Mouse (Mus musculus): ENCODE results near the gene Gm13287.
A peak's percentile ranks its signal among the peaks of the same experiment; 100 is the strongest.
"Not testable (repeated sequence)": the region's sequence is repeated elsewhere in the genome, so short reads cannot be mapped to it uniquely, and the experiment has no call there.

The Gm13287 gene

DNA sequence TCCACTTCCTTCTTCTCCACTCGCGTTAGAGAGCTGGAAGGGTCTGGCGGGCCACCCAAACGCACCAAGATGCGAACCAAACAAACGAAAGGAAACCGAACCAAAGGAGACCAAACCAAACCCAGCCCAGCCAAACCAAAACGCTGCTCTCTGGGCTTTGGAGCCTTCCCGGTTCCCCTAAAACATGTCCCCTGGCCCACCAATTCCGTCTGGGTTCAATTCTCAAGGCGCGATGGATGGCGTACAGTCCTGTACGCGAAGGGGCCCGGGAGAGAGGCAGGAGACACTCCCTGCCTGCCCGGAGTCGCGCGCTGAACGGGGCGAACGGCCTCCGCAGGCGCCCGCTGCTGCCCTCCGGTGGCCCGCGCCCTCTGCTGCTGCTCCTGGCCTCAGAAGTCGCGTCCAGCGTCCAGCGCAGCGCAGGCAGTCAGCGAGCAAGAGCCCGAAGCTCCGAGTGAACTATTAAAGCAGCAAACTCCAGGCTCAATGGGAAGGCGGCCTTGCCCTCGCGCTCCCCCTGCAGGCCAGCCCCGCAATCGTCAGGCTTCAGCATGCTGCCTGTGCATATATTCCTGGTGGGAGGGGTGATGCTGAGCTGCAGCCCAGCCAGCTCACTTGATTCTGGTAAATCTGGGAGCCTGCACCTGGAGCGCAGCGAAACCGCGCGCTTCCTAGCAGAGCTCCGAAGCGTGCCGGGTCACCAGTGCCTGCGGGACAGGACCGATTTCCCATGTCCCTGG lies 8.9 kb upstream of the Gm13287 start, which contains the start of gene Gm13275:
Gene Gm13275, plus strand, starts transcription at position 552 of the 740 bp plus-strand sequence.
- DNase-seq (ENCODE audit: extremely low read depth, insufficient read length, low spot score) = not testable (repeated sequence)

DNA sequence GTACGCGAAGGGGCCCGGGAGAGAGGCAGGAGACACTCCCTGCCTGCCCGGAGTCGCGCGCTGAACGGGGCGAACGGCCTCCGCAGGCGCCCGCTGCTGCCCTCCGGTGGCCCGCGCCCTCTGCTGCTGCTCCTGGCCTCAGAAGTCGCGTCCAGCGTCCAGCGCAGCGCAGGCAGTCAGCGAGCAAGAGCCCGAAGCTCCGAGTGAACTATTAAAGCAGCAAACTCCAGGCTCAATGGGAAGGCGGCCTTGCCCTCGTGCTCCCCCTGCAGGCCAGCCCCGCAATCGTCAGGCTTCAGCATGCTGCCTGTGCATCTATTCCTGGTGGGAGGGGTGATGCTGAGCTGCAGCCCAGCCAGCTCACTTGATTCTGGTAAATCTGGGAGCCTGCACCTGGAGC lies 6.0 kb upstream of the Gm13287 start, which contains the start of gene Gm13279:
Gene Gm13279, plus strand, starts transcription at position 301 of the 400 bp plus-strand sequence.
- DNase-seq (ENCODE audit: extremely low read depth, insufficient read length, low spot score) = not testable (repeated sequence)

DNA sequence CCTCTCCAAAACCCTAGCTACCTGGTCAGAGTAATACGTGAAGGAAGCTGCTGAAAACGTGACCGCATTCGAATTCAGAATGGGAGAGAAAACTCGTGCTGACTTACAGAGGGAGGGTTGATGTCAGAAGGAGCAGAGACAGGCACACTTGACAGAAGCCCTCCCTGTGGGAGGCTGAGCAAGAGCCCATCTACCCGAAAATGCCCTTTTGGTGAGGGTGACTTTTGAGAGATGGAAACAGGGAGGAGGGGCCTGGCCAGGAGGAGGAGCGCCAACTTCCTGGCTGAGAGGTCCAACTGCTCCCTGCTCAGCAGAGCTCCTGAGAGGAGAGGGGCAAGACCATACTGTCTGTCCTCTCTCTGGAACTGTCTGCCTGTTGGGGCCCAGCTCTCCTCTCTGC lies 3.7 kb upstream of the Gm13287 start, which contains the start of gene Gm13285:
Gene Gm13285, plus strand, starts transcription at position 301 of the 400 bp plus-strand sequence.
- DNase-seq (ENCODE audit: extremely low read depth, insufficient read length, low spot score) = not testable (repeated sequence)

DNA sequence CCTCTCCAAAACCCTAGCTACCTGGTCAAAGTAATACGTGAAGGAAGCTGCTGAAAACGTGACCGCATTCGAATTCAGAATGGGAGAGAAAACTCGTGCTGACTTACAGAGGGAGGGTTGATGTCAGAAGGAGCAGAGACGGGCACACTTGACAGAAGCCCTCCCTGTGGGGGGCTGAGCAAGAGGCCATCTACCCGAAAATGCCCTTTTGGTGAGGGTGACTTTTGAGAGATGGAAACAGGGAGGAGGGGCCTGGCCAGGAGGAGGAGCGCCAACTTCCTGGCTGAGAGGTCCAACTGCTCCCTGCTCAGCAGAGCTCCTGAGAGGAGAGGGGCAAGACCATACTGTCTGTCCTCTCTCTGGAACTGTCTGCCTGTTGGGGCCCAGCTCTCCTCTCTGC lies 2.2 kb downstream of the Gm13287 start, which contains the start of gene Gm13288:
Gene Gm13288, plus strand, starts transcription at position 301 of the 400 bp plus-strand sequence.
- not testable (repeated sequence) for DNase-seq (ENCODE audit: extremely low read depth, insufficient read length, low spot score)

DNA sequence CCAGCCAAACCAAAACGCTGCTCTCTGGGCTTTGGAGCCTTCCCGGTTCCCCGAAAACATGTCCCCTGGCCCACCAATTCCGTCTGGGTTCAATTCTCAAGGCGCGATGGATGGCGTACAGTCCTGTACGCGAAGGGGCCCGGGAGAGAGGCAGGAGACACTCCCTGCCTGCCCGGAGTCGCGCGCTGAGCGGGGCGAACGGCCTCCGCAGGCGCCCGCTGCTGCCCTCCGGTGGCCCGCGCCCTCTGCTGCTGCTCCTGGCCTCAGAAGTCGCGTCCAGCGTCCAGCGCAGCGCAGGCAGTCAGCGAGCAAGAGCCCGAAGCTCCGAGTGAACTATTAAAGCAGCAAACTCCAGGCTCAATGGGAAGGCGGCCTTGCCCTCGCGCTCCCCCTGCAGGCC lies 2.7 kb downstream of the Gm13287 start:
- not testable (repeated sequence) for DNase-seq (ENCODE audit: extremely low read depth, insufficient read length, low spot score)

DNA sequence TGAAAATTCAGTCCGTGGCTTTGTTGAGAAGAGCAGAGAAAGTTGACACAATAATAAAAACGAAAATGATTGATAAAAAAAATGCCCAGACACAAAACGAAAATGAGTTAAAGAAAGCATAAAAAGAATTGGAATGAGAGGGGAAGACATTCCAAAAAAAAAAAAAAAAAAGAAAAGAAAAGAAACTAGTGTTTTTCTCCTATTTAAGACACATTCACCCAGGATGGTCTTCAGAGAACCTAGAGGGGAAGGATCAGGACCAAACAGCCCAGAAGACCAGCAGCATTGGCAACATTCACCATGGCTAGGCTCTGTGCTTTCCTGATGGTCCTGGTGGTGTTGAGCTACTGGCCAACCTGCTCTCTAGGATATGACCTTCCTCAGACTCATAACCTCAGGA lies 12.9 kb downstream of the Gm13287 start, which contains the start of gene Ifna7:
Gene Ifna7, plus strand, starts transcription at position 301 of the 400 bp plus-strand sequence.
- DNase-seq (ENCODE audit: extremely low read depth, insufficient read length, low spot score) = no peak

DNA sequence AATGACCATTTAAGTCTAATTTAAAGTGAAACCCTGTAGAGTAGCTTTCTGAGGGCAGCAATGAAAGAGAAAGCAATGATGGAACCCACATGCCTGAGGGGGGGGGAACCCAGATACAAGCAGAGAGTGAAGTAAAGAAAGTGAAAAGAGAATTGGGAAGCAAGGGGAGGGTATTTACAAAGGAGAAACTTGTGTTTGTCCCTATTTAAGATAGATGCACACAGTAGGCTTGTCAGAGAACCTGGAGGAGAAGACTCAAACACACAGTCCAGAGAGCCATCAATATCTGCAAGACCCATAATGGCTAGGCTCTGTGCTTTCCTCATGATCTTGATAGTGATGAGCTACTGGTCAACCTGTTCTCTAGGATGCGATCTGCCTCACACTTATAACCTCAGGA lies 16.6 kb downstream of the Gm13287 start, which contains the start of gene Ifna11:
Gene Ifna11, plus strand, starts transcription at position 301 of the 400 bp plus-strand sequence.
- DNase-seq (ENCODE audit: extremely low read depth, insufficient read length, low spot score) = no peak

DNA sequence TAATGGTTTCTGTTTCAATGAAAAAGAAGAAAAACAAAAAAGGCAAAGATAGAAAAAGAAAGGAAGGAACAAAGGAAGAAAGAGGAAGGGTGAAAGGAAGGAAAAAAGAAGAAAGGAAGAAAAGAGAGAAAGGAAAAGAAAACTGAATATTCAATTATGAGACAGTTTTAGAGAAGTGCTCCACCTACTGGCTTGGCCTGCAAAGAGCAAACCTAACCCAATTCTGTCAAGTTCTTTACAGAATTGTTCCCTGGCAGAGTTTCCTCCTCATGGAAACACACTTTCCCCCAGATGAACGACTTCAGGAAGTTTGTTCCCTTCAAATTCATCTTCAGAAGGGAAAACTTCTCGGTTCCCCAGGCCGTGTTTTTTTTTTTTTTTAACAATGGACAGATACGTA lies 19.9 kb downstream of the Gm13287 start:
- DNase-seq (ENCODE audit: extremely low read depth, insufficient read length, low spot score) = no peak

DNA sequence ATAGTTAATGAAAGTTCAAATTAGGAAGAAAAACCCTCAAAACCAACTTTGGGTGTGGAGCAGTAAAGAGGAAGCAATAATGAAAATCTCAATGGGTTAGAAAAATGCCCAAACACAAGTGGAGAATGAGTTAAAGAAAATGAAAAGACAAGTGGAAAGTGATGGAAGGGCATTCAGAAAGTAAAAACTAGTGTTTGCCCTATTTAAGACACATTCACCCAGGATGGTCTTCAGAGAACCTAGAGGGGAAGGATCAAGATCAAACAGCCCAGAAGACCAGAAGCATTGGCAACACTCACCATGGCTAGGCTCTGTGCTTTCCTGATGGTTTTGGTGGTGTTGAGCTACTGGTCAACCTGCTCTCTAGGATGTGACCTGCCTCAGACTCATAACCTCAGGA lies 24.1 kb downstream of the Gm13287 start, which contains the start of gene Ifna6:
Gene Ifna6, plus strand, starts transcription at position 301 of the 400 bp plus-strand sequence.
- DNase-seq (ENCODE audit: extremely low read depth, insufficient read length, low spot score) = not testable (repeated sequence)

DNA sequence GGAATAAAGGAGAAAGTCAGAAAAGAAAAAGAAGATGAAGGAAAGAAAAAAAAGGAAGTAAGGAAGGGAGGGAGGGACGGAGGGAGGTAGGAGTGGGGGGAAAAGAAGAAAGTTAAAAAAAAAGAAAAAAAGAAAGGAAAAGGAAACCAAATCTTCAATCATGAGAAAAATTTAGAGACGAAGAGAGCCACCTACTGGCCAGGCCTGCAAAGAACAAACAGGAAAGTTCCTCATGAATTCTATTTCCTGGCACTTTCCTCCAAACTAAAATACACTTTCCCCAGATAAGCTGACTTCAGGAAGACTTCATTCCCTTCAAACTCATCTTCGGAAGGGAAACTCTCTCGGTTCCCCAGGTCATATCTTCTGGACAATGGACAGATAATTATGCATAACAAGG lies 27.5 kb downstream of the Gm13287 start:
- DNase-seq (ENCODE audit: extremely low read depth, insufficient read length, low spot score) = no peak

DNA sequence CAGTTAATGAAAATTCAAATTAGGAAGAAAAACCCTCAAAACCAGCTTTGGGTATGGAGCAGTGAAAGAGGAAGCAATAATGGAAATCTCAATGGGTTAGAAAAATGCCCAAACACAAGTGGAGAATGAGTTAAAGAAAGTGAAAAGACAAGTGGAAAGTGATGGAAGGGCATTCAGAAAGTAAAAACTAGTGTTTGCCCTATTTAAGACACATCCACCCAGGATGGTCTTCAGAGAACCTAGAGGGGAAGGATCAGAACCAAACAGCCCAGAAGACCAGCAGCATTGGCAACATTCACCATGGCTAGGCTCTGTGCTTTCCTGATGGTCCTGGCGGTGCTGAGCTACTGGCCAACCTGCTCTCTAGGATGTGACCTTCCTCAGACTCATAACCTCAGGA lies 32.2 kb downstream of the Gm13287 start, which contains the start of gene Ifna5:
Gene Ifna5, plus strand, starts transcription at position 301 of the 400 bp plus-strand sequence.
- DNase-seq (ENCODE audit: extremely low read depth, insufficient read length, low spot score) = not testable (repeated sequence)

DNA sequence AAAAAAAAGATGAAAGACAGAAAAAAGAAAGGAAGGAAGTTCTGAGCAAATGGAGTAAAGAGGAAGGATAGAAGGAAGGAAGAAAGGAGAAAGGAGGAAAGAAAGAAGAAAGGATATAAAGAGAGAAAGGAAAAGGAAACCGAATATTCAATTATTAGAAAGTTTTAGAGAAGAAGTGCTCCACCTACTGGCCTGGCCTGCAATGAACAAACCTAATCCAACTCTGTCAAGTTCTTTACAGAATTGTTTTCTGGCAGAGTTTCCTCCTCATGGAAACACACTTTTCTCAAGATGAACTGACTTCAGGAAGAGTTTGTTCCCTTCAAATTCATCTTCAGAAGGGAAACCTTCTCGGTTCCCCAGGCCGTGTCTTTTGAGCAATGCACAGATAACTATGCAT lies 35.8 kb downstream of the Gm13287 start:
- no peak for DNase-seq (ENCODE audit: extremely low read depth, insufficient read length, low spot score)

DNA sequence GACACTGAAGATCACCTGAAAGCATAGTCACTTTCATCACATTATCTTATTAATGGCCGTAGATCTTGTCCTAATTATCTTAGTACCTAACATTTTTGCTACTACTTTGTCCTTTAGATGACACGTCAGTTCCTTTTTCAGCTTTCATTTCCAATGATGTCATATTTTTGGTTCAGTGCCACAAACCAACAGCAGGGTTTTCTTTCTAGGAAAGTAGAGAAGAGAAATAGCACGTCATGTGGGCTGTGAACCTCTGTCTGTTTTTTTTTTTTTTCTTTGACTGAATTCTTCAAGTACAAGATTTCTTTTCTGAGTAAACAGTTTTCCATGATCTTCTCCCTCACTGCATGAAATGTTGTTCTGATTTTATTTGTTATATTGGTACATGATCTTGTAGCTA lies 37.0 kb downstream of the Gm13287 start:
- DNase-seq (ENCODE audit: extremely low read depth, insufficient read length, low spot score) = no peak

DNA sequence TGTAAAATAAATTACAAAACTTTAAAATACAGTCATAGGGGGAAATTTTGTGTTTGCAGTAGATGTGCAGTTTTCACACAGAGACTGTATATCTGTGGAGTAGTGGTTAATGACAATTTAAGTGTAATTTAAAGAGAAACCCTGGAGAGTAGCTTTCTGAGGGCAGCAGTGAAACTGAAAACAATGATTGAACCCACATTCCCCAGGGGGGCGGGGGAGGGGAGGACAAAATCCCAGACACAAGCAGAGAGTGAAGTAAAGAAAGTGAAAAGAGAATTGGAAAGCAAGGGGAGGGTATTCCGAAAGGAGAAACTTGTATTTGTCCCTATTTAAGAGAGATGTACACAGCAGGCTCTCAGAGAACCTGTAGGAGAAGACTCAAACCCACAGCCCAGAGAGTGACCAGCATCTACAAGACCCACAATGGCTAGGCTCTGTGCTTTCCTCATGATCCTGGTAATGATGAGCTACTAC lies 38.4 kb downstream of the Gm13287 start, which contains the start of gene Ifna4:
Gene Ifna4, plus strand, starts transcription at position 424 of the 474 bp plus-strand sequence.
- no peak for DNase-seq (ENCODE audit: extremely low read depth, insufficient read length, low spot score)

DNA sequence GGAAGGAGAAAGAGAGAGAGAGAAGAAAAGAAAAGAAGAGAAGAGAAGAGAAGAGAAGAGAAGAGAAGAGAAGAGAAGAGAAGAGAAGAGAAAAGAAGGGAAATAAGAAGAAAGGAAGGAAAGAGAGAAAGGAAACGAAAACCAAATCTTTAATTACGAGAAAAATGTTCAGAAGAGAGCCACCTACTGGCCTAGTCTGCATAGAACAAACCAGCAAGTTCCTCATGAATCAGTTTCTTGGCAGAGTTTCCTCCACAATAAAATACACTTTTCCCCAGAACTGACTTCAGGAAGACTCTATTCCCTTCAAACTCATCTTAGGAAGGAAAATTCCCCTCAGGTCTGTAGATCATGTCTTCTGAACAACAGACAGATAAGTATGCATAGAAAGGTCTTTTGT lies 42.3 kb downstream of the Gm13287 start:
- DNase-seq (ENCODE audit: extremely low read depth, insufficient read length, low spot score) = peak; percentile 9

DNA sequence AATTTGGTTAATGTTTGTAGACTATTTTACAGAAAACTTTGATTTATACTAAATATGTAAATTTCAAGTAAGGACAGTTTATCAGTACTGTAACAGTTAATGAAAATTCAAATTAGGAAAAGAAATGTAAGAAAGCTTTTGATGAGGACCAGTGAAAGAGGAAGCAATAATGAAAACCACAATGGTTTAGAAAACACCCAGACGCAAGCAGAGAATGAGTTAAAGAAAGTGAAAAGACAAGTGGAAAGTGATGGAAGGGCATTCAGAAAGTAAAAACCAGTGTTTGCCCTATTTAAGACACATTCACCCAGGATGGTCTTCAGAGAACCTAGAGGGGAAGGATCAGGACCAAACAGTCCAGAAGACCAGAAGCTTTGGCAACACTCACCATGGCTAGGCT lies 46.6 kb downstream of the Gm13287 start, which contains the start of gene Ifna1:
Gene Ifna1, plus strand, starts transcription at position 390 of the 400 bp plus-strand sequence.
- no peak for DNase-seq (ENCODE audit: extremely low read depth, insufficient read length, low spot score)

DNA sequence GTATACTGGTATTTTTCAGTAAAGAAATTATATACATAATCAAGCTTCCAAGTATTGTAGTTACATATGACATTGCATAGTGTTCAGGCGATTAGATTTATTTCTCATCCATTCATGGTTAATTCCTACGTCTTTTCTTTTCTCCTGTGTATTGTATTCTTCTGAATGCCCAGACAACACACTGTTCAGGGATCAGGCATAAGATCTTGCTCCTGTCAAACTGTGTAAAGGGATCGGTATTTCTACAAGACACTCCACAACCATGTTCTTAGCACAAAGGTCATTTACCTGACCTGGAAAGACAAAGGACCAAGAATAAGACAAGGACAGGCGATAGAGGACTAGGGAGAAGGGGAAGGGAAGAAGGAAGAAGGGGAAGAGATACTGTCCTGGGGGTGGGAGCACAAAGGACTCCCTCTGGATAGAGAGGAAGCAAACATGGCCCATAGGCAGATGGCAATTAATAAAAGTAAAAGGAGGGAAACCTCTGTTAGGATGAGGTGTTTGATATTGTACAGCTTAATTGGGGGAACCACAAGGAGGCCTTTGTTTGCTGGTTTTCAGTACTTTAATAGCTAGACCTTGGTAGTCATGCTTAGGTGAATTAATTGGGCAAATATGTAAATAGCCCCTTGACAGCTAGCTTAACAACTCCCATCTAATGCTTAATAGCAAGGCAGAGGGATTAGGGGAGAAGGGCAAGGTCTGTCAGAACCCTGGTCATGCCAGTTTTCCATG lies 48.1 kb downstream of the Gm13287 start:
- DNase-seq (ENCODE audit: extremely low read depth, insufficient read length, low spot score) = no peak
